Mouse (Mus musculus): ENCODE measurements at regions not wholly inside any gene's neighbourhood (a gene's known extent, or its start where the extent isn't known, plus 50 kb on each side); places are given as distances from the start of the nearest gene placed in this dataset.

DNA sequence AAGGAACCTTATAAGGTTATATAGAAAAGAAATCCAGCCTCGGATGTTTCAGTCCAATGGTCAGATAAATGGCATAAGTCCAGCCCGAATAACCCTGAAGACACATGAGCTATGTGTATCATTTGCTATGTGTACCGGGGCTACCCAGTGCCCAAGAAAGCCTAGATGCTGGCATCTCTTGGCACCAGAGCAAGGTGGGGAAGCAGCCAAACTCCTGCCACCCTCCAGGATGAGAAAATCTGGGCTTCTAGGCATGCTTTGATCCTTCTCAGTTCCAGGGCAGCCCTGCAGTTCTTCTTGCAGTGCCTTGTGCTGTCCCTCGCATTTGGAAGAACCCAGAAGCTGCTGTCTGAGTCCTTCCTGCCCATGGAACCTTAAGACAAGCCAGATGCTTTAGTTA, 149.8 kb upstream of the Ncam1 start:
- no peak for DNase-seq (ENCODE audit: low read depth)

DNA sequence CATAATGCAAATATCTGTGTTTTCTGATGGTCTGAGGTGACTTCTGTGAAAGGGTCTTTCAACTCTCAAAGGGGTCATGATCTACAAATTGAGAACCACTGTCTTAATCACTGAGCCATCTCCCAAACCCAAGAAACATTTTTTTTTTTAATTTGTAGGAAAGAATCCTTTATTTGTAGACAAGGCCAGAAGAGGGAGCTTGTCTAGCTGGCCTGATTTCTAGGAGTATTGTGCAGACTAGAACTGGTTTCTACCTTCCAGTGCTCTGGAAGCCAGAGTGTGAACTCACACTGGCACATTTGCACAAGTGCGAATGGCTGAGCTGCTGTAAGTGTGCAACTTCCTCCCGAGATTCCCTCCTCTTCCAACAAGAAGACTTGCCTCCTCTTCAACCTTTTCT, 148.1 kb upstream of the Ncam1 start:
- no peak for DNase-seq (ENCODE audit: low read depth)

DNA sequence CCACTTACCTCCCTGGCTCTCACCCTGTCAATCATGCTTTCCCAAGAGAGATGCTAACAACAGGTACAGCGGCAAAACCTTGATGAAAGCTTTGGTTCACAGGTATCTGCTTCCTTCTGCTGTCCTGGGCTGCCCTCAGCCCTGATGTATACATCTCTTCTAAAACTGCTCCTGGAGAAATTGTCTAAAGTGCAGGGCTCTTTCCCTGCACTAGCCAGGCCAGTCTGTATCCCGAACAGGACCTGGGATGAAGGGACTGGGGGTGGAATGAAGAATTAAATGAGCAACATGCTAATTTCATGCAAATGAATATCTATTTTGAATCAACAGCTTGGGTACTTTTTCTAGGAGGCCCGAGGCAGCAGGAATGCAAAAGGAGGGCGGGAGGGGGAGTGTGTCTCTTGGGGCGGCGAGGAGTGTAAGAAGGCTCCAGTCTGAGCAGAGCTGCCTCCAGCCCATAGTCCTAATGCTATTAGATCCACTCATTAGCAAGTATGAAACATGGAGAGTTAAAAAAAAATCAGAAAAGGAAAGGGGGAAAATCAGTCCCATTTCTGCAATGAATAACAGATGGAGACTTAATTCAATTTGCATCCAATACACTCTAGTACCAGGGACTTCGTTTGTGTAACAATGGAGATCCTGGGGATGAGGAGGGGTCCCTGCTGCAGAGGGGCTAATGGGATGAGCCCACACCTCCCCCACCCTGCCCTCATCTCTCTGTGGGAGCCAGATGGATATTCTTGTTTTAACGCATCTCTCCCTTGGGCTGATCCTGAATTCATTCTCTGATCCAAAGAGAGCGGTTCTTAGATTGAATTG, 137.0 kb upstream of the Ncam1 start:
- no peak for DNase-seq (ENCODE audit: low read depth)

DNA sequence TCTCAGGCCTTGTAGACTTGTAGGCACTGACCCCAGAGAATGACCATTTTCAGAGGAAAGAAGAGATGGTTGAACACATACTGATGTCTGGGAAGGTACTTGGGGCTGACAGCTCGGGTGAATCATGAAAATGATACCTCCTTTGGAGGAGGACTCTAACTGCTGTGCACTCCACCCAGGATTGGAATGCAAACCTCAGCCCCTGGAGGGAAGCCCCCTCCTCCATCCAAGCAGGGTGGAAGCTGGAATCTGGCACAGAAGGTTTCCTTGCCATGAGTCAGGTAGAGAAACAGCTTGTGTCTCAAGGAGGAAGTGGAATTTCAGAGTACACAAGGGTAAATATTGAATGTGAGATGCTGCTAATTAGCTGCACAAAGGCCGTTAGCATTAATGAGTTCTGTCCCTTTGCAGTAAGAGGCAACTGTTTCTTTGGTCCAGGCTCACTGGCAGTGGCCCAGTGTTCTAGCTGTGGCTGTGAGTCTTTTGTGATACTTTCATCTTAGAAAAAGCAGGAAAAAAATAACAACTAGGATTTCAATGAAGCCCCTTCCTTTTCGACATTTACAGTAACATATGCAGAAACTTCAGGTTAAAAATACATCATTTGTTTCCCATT, 129.4 kb upstream of the Ncam1 start:
- no peak for DNase-seq (ENCODE audit: low read depth)

DNA sequence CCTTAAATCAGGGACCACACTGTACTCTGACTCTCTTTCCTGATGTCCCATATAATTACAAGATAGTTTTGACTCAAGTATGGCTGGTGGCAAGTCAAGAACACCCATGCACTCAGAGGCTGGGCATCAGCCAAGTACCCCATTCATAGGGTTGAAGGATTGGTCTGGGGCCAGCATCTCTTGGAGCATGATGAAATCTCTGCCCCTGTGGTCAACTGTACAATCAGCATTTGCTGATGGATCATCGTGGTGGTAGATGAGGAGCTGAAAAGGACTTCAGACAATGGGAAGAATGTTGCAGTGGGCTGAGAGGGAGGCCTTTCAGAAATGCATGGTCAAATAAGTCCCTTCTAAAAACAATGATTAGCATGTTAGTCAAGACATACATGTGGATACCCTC, 128.6 kb upstream of the Ncam1 start:
- DNase-seq (ENCODE audit: low read depth): no peak

DNA sequence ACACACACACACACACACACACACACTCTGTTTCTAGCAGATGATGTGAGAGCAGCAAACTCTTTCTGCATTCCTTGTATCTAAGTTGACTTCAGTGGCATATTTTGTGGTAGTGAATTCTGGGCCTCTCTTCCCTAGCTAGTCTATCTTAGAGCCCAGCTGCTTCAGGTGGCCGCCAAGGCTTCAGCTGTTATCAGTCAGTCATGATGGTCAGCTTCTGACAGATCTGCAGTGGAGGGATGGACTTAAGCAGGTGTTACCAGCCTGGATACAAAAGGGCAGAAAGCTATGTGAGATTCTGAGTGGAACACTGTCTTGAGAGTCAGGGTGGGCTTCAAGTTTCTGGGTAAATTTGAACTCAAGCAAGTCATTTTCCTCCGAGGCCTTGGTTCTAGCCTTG, 127.1 kb upstream of the Ncam1 start:
- no peak for DNase-seq (ENCODE audit: low read depth)

DNA sequence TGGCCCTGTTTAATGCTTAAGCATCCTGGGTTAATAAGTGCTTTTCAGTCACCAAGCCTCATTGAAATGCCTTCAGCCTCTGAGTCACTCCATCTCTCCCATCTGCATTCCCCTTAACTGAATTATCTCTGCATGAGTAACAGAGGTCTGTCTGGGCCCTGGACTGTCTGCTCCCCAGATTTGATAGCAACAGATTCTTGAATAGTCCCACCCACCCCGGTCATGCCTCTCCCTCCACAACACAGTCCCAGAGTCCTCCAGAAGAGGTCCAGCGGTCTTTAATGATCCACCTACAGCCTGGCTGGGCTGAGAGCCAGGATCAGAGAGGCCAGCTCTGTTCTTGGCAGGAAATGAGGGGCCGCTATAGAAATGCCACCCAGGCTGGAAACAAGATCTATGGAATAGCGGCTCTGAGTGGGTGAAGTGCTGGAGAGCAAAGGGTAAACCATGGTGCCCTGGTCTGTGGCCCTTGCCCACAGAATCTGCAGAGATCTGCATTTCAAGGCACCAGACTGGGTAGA, 125.3 kb upstream of the Ncam1 start:
- no peak for DNase-seq (ENCODE audit: low read depth)

DNA sequence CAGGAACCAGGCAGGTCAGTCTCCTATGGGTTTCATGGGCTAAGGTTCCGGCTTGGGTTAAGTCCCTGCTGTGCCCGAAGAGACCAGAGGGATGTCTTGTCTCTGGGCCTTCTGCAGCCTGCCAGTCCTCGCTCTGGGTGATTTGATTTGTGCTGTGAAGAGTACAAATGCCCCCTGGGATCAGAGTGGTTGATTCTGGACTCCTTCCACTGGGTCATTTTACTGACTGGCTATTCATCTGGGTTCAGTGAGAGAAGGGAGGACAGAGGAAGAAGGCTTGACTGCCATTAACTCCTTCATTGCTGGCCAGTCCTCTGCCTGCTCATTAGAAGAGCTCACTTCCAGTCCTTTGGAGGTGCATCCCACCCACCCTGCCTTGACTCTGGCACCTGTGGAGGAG, 124.0 kb upstream of the Ncam1 start:
- DNase-seq (ENCODE audit: low read depth): no peak

DNA sequence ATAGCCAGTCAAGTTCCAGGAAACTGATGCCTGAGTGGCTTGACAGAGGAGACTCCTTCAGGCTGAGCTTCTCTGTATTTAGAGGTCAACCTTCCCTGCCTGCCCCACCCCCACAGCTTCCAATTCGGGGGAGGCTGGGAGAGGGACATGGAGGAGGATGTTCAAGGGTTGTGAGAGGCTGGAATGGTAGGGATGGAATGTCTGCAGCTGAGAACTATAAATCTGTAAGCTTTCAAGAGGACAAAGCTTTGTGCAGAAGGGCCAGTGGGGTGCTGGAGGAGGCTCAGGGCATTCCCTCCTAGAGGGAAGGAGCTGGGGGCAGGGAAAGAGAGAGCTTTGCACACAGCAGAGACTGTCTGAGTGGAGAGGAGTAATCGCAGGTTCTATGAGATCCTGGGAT, 123.4 kb upstream of the Ncam1 start:
- no peak for DNase-seq (ENCODE audit: low read depth)

DNA sequence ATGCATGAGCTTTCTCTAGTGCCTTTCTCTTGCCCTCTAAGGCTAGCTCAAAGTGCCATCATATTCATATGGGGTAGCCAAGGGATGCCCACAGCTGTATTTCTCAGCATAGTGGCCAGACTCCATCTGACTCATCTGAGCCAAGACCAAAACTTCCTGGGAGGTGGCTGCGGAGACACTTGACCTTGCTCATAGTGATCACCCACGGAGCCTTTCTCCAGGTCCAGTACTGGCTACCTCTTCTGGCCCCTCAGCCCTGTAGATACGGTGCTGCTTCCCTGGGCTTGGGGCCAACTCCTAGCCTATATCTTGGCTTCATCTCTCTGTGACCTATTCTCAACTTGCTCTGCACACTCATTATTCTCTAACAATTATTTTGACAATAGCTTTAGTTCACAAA, 122.6 kb upstream of the Ncam1 start:
- no peak for DNase-seq (ENCODE audit: low read depth)

DNA sequence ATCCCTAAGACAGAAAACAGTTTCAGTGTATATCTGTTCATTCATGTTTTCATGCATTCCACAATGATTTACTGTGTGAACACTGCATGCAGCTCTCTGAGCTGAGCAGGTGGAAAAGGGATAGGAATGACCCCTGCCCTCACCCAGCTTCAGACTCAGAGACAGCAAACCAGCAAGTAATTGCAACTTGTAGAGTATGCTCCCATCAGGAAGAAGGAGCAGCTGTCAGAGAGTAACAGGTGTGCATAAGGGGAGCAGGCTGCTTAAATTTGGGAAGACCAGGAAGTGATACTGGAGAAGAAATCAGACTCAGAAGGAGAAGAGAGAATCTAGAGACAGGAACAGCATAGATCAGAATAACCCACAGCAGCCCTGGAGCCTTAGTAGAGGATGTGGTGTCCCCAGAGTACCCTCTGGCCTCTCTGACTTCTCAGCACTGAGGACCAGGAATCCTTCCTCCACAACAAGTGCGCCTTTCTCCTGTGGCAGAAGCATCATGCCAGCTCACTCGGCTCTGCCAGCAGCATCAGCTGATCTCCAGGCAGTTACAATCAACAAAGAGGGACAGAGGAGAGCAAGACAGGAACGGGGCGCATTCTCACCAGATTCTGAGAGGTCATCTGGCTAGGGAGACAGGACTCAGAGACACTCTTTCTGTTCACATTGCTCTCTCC, 116.5 kb upstream of the Ncam1 start:
- DNase-seq (ENCODE audit: low read depth): no peak

DNA sequence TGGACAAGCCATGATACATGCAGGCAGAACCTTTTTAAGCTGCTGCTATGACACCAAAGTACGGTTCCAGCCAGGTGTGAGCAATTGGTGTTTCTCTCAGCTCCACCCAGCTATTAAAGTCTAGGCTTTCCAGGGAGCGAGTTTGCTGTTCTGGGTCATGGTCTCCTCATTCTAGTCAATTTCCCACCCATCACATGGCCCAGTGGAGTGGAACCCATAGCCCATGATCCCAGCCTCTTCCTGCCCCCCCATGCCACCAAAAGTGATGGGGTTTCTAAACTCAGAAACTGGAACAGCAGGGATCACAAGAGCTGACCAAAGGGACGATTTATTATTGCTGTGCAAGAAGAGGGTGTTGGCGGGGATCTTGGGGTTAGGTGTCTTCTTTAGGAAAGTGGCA, 115.0 kb upstream of the Ncam1 start:
- no peak for DNase-seq (ENCODE audit: low read depth)

DNA sequence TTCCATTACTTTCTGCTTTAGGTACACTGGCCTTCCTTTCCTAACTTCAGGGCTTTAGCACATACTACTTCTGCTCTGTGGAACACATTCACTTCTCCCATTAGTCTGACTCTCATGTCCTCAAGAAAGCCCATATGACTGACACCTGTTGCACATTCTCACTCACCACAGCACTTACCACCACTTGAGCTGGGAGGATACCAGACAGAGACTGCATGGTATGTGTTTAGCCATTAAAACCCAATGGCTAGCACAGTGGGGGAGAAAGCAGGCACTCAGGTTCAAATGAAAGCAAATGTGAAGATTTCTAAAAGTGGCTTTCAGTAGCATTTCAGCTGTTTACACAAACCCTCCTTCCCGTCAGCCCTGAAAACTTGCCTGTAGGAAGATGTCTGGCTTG, 113.6 kb upstream of the Ncam1 start:
- no peak for DNase-seq (ENCODE audit: low read depth)

DNA sequence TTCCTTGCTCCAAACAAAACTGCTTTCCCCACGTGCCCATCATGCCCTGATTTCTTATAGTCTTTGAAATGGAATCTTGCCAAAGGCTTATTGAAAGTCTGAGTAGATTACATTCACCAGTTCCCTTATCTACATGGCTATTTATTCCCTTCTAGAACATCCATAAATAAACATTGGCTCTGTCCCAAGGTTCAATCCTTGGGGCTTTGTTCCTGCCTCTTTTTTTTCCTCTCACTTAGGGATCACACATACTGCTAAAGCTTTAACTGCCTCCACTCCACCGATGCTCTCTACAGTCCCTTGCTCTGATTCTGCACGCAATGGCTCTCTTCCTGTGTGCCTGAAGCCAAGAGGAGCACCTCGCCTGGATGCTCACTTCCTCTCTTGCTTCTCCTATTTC, 107.6 kb upstream of the Ncam1 start:
- no peak for DNase-seq (ENCODE audit: low read depth)

DNA sequence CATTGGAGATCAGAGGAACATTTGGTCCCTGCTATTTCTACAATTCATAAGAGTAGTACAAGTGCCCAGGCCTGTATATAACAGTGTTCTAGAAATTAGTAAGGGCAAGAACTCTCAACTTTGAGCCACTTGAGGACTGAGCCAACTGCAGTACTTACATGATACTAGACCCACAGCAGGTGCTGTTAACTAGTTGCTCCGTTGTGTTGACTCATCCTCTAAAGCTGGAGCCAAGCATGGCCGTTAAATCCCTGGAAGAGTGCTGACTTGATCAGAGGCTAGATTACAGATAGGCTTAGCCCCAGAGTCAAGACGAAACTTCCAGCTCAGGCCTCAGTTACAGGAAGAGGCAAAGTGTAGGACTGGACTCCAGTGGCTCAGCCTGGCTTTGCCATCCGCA, 107.0 kb upstream of the Ncam1 start:
- no peak for DNase-seq (ENCODE audit: low read depth)

DNA sequence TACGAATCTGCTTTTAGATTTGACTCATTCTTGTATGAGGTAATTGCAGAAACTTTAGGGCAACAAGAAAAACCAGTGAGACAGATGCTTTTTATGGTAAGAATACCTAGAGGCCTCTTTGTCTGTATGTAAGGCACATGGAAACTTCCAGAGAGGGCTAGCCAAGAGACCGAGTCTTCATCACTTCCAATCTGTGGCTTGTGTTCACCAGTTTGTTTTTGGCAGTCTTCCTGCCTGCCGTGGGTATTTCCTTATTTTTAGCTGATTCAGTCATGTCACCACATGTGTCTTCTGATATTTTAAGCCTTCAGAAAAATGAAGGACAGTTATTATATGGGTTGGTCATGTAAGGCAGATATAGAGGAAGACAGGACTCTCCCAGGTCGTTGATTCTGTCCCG, 100.2 kb upstream of the Ncam1 start:
- DNase-seq (ENCODE audit: low read depth): no peak

DNA sequence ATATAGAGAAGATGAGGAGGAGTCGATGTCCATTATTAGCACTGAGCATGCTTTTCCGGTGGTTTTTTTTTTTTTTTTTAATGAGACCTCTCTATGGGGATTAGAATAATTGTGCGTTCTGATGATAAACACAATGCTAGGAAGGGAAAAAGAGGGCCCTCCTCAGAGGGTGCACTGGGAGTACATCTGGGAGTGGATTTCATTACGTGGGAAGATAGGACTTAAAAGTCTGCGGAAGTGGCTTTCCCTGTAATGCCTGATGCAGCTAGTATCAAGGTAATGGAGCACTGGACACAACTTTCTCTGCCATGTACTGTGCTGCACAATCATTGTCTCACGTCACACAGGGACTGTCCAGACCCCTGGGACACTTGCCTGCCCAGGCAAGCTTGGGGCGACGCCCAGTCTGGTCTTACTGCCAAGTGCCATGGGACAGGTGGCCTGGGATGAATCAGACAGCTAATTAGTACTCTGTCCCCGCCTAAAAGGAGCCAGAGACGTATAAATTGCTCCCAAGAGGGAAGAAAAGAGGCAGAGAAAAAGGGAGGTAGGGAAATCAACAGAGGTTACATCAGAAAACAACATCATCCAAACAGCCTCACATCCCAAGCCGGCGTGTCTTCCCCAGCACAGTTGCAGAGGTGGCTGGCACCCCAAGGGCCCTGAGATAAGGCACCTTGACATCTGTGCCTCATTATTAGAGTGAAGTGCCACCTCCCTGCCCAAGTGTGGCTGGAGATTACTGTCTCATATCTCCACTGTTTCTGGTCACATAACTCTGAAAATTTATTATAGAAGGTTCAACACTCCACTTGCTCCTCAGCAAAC, 86.0 kb upstream of the Ncam1 start:
- no peak for DNase-seq (ENCODE audit: low read depth)

DNA sequence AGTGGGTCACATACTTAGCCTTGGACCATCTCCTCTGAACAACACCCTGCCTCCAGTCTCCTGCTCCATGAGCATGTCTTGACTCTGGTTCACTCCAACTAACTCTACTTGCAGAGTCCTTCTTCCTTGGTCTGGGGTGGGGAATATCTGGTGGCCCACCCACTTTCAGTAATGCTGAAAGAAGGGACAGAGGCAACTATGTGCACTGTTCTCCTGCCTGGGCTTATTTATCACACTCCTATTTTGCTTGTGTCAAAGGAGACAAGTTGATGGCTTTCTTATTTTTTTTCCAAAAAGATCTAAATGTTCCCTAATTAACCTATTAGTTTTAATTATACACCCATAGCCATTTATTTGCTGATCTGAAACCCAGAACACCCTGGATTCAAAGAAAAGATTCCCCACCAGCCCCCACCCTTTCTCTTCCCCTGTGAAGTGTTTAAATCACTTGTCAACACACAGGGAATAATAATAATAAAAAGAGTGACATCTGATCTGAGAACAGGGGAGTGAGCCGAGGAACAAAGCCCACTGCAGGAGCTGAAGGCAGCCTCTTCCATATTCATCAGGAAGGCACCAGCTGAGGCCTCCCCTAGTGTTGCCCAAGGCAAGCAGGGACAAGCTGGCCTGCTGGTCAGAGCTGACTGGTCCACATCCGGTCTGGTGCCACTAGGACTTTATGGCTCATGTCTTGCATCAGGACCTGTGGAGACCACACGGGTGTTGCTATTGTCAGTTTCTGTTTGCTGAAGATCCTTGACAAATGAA, 80.8 kb upstream of the Ncam1 start:
- DNase-seq (ENCODE audit: low read depth): no peak

DNA sequence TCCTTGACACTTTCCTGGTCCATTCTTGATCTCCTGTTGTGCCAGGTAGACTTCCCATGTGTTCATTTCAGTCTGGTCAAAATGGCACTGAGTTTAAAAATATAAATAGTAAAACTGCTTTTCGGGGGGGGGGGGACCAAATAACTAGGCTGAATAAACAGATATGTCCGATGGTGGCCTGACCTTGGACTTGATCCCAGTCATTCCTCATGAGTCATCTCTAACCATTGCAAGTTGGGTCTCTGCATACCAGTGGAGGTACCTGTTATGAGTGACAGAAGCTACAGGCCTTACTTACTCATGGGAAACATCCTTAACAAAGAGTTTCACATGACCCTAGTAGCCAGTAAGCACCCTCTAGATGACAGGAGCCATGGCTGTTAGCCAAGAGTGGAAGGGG, 76.2 kb upstream of the Ncam1 start:
- DNase-seq (ENCODE audit: low read depth): no peak

DNA sequence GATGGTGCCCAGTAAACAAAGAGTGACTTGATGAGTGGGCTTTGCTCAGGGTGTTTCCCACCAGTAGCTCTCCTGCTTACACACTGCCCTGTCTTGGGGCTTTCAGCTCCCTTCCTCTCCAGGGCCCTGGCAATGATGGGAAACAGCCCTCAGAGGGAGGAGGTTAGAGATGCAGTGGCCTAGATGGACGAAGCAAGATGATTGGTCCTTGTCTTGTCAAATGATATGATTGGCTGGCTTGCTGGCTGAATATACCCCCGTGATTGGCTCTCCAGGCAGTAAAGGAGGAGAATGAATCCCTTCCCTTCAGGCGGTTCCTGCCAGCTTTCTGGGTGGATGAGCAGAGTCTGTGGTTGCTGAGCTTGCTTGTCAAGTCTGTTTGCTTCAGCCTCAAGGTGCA, 74.8 kb upstream of the Ncam1 start:
- DNase-seq (ENCODE audit: low read depth): no peak

DNA sequence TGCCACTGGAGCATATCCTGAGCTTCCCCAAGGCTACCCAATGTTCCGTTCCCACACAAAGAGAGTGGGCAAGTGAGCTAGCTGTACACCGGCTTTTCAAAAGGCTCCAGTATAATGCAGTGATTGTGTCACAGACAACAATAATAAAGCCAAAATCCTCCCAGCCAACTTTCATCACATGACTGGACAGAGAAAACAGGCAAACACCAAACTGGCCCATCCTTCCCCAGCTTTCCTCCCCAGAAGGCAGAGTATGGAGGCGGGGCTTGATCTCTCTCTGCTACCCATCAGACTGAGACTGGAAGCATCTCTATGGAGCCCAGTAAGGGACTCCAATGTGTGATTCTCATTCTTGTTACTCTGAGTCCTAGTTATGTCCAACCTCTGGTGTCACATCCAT, 52.8 kb upstream of the Ncam1 start:
- no peak for DNase-seq (ENCODE audit: low read depth)

DNA sequence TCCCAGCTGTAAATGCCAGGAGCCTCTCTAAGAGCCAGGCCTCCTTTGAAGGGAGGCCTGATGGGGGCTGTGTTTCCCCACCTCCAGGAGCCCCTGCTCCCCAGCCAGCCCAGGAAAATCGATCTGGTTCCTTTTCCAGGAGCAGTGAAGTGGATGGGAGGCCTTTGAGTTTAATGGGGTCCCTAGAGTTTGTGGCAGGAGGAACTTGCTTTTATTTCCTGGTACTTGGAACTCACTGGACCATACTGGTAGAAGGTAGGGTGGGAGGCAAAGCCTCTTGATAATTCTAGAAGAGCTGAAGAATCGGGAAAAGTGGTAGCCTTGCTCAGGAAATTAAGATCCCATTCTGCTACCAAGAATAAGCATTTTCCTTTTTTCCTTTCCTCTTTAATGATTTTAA, 50.7 kb upstream of the Ncam1 start:
- DNase-seq (ENCODE audit: low read depth): no peak
